Mouse (Mus musculus) frontal cortex, adult (tissue): ENCODE measurements around the gene Prl8a2.

Source experiments
- ATAC-seq: cut with Nextera tagmentation; 2 replicates; pipeline ENCODE4 v1.9.2; 2017; ENCODE audit warnings: mild to moderate bottlenecking, moderate library complexity, mixed read lengths; ENCODE audit not compliant: low TSS enrichment

Prl8a2 gene

GRCm38 (mm10) chr13:27345373-27345772 lies at the start of gene Prl8a2:
Prl8a2 (plus strand) TSS chr13:27345673.
- ATAC-seq = no peak

DNA sequence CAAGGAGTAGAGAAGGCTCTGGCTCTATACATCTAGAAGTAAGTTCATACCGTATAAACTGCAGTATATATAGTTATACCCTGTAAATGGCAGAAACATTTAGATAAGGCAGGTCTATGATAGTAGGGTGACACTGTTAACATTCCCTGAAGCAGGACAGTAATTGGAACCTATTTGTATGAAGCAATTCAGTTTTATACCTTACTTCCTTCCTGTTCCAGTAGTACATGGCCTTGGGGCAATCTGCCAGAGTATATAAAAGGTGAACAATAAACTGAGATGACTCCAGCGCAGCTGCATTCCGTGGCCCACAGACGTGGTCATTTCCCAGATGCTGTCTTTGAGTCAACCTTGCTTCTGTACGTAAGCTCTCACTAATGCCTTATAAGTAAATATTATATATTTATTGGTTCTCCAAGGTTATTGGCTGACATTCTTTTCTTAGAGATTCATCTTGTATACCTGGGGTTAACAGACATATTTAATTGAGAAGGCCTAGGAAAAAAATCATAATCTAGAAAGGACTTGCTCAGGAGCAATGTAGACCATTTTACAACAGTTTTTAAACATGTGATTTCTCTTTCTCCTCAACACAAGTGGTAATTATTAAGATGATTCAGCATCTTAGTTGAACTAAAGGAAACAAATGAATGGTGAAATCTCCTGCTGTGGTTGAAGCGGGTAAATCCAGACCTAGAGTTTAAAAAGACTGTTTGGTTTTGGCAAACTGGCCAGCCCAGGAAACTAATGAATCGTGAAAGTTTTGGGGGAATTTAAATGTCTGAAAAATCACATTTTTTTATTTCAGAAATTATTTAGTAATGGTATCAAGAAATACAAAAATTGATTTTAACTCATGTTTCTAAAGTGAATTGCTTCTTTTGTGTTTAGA lies 32.9 kb upstream of the Prl8a2 start, which contains the start of gene Prl6a1:
TSS of gene Prl6a1 (plus strand) at position 294 of the 892 bp plus-strand sequence.
- ATAC-seq = no peak

DNA sequence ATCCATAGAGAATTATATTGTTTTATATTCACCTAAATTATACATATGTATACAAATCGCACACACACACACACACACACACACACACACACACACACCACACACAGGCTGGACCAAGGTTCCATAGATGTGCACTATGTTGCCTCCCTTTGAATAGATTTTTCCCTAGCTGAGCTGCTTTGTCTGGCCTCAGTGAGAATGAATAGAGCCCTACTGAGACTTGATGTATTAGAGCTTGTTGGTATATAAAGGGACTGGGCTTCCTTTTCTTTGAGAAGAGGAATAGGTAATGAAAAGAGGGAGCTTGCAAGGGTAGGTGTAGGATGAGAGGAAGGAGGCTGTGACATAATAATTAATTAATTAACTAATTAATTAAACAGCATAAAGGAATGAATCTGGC lies 10.5 kb upstream of the Prl8a2 start:
- no peak for ATAC-seq

GRCm38 (mm10) chr13:27342733-27343275 lies 2.7 kb upstream of the Prl8a2 start:
- ATAC-seq = no peak

DNA sequence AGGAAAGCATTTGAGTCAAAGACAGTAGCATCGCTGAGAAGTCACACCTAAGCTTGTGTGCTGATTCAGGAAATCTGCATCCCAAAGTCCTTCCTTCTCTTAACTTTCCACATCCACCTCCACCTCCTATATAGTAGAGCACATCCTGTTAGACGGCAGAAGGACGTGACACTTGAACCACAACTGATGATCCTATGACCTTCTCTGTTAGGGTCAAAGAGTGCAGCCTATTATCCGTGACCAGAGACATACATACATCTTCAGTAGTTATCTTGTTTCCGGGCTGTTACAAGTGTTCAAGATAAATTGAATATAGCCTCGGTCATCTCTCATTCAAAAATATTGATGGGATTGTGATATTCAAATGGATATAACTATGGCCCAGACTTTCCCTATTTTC lies 45.3 kb downstream of the Prl8a2 start, which contains the start of gene Prl2b1:
TSS of gene Prl2b1 (minus strand) at position 101 of the 400 bp plus-strand sequence.
- no peak for ATAC-seq

GRCm38 (mm10) chr13:27399061-27399724 lies 53.7 kb downstream of the Prl8a2 start:
- ATAC-seq = no peak
